Mouse (Mus musculus): ENCODE data around the gene Foxo3.

The Foxo3 gene

DNA sequence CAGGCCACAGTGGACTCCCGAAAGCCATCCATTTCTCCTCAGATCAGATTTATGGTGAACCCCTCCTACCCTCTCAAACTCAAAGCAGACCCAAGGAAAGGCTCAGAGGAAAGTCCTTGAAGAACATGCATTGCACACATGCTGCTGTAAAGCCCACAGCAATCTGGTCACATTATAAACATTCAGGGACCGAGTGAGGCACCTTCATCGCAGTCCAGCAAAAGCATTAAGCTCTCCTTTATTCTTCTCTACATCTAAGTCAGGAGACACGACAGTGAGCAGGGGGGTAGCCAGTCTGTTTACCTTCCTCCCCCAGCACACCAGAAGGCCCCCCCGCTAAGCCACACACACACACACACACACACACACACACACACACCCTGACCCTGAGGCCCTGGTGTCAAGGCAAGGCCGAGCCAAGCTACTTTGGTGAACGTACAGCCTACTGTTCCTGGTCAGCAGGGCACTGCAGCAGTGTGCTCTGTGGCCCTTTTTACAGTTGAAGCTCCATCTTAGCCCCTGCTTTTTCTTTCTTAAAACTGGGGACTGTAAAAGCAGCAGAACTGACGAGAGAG is 24.7 kb downstream of the Foxo3 start:
- DNase-seq (ENCODE audit: extremely low read depth, low read depth) = no peak

DNA sequence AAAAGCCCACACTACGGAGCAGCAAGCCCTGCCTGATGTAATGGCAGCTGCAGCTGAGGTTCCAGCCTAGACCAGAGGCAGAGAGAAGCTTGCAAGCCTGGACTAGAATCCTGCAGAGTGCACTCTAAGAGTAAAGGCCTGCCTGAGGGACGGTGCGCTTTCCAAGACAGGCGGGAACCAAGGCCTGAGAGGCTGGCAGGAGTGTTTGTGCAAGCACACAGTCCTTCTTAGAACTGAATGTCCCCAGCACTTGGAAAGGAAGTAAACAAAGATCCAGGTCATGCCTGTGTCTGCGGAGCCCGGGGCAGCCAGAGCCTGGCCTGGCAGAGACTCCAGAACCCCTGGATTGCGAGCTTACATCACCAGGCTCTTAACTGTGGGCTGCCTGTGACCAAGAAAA is 25.4 kb downstream of the Foxo3 start:
- no peak for DNase-seq (ENCODE audit: extremely low read depth, low read depth)

GRCm38 (mm10) chr10:42249965-42250364 is 26.6 kb downstream of the Foxo3 start:
- DNase-seq (ENCODE audit: extremely low read depth, low read depth) = no peak

DNA sequence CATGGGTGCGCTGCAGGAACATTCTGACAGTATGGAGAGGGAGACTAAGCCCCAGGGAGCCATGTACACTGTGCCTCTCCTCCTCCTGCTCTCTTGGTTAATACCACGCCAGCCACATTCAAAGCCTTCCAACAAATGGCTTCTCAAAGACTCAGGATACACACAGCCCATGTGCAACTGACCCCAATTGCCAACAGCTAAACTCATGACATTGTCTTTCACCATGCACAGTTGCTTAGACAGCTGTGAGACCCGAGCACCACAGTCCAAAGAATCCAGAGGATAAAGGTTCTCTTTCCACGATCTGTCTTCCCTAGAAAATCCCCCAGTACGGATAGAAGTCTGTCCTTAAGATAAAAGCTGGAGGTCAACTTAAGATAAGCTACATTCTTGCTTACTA is 27.9 kb downstream of the Foxo3 start:
- DNase-seq (ENCODE audit: extremely low read depth, low read depth) = no peak

DNA sequence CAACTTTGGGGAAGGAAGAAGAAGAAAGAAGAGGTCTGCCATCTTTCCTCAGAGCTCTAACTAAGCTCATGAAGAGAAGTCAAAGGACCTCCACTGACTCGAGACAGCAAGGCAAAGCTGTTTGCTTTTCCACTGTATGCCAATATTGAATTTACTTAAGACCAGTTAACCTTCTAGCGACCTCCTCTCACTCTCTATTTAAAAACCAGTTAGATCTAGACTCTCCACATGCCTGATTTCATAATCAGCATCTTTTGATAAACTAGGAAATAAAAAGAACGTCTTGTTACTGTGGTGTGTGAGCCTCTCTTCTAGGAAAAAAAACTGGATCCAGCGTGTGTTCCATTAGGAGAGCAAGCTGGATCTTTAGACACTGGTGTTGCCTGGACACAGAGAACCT is 28.4 kb downstream of the Foxo3 start:
- DNase-seq (ENCODE audit: extremely low read depth, low read depth) = no peak

DNA sequence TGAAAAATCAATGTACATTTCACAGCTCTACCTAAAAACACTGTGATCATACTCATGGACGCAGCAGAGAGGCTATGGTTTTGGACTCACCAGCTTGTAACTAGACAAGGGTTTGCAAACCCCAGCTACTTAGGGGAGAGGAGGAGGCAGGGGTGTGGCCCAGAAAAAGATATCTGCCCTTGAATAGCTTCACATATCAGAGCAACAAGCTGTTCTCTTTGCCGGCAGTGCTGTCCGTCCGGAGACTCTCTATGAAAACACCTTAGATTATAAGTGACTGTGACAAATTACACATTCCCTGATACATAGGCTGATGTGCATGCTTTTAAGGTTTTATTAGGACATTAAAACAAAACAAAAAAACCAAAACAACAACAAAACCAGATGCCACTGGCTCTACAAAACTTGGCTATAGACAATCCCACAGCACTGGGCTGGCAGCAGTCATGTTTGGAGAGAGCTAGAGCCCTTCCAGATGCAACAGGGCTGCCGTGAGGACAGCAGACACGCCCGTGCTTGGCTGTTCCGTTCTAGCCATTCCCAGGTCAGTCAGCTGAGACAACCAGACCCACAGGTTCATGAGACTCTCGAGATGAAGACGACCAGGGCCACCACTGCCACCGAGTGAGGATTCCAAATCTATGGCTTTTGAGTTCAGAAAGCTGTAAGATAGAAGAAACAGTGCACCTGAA is 29.3 kb downstream of the Foxo3 start:
- peak; percentile 60 for DNase-seq (ENCODE audit: extremely low read depth, low read depth)

GRCm38 (mm10) chr10:42246483-42246882 is 30.1 kb downstream of the Foxo3 start:
- DNase-seq (ENCODE audit: extremely low read depth, low read depth) = no peak

DNA sequence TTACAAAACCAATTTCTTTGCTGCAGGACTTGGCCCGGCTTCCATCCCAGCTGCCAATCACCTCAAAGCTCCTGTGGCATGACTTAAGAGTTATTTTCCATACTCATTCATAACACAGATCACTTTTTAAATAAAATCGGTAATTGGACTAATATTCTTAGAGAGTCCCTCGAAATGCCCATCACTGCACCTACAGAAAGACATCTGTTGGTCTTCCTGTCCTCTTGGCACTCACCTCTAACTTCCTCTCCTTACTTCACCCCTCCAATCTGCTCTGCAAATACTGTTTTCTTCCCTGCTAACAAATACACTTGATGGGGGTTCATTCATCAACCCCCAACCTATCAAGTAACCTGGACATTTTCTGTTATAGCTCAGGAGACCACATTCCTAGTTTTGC is 30.9 kb downstream of the Foxo3 start:
- DNase-seq (ENCODE audit: extremely low read depth, low read depth) = no peak

DNA sequence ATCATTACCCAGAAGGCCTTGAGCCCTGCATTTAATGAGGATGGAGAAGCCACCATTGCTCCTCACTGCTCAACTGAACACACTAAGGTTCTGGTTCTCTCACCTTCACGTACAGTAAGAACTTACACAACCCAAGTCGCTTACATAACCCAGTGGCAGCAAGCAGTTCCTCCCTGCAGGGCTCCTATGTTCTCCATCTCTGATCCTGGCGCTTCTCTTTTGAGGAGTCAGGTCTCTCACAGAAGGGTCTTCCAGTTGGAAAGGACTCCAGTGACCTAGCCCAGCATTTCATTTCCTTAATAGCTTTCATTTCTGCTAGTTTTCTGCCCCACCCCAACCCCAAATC is 31.3 kb downstream of the Foxo3 start:
- DNase-seq (ENCODE audit: extremely low read depth, low read depth) = no peak

- DNase-seq (ENCODE audit: extremely low read depth, low read depth) = peak; percentile 93
These were observed 31.9 kb downstream of the Foxo3 start for GRCm38 (mm10) chr10:42244420-42245255.

- no peak for DNase-seq (ENCODE audit: extremely low read depth, low read depth)
These were observed 32.6 kb downstream of the Foxo3 start for GRCm38 (mm10) chr10:42243925-42244324.

DNA sequence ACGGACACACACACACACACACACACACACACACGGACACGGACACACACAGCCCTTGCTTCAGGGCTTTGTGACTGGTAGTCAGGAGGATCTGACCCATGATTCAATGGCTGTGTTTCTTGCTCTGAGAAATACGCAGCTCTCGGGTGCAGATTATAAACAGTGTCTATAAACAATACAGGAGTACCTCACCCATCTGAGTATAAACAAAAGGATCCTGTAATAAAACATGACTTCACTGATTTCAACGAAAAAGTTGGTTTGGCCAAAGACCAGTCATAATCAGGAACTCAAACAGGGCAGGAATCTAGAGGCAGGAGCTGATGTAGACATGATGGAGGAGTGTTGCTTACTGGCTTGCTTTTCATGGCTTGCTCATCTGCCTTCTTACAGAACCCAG is 34.1 kb downstream of the Foxo3 start:
- no peak for DNase-seq (ENCODE audit: extremely low read depth, low read depth)

DNA sequence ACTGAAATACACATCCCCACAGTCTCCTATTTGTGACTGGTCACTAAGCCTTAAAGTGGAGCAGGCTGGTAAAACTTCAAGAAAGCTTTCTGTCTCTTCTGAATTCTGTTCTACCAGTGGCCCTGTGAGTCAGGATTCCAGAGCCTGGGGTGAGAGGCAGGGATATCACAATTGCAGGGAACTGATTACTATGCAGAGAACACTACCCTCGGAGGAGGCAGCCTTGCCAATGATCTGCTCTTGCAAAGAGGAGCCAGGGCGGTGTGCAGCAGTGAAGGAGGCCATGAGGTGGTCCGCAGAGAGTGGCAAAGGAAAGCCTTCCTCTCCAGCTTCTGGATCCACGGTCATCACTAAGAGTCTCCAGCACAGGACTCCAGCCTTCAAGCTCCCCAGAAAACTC is 34.8 kb downstream of the Foxo3 start:
- DNase-seq (ENCODE audit: extremely low read depth, low read depth) = no peak

DNA sequence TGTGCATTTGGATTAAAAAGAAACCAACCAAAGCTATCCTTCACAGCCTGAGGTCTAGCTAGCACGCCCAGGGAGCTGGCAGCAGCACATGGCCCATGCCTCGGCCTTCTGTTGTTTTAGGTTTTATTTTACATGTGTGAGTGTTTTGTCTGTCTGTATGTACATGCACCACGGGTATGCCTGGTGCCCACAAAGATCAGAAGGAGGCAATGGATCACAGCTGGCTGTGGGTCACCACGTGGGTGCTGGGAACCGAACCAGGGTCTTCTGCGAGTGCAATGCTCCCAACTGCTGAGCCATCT is 36.8 kb downstream of the Foxo3 start:
- no peak for DNase-seq (ENCODE audit: extremely low read depth, low read depth)

DNA sequence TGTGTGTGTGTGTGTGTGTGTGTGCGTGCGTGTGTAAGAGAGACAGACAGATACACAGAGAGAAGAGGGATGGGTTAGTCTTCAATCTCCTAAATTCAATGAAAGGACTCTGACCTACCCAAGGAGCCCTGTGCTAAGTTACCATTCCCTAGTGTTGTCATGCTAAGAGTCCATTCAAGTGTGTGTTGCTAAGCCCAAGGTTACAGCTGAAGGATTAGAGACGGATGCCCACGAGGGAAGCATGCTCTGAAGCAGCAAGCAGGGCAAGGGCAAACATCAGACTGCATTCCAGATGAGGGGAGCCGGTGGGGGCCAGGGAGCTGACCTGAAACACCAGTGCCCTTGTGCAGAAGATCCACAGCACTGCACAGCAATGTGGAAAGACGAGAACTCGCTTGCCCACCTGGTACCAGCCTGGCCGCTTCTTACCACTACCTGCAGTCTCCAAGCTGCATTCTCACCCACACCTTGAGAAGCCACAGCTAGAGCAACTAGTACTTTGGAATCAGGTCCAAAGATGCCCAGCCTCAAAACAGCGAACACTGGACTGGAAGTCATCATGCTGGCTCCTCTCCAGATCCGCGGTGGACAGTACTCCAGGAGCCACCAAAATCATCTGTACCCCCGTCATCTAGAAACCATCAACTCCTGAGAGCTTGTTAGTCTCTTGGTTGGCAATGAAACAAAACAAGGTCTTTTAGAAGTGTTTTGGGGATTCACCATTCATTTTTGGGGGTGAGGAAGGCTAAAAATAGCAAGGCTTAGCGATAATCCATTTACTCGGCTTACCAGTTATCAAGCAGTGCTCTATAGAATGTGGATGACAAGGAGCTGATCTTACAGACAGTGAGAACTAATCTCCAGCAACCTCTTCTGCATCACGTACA is 37.4 kb downstream of the Foxo3 start:
- DNase-seq (ENCODE audit: extremely low read depth, low read depth) = no peak

DNA sequence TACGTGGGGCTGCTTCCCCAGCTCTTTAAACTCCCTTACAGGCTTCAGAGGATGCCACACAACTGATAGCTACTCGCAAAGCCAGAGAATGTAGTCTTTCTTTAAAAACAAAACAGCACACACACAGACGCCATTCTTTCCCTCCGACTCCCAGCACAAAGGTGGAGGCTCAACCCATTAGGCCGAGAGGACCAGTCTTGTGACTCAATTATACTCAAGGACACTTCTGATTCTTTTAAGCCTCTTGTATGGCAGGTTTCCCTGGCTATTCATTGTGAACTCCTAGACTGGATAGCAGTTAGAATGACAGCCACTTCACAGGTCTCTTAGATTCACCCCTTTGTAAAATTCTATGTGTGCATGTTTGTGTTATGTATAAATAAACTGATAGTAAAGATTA is 38.3 kb downstream of the Foxo3 start:
- DNase-seq (ENCODE audit: extremely low read depth, low read depth) = no peak

GRCm38 (mm10) chr10:42237556-42237955 is 39.0 kb downstream of the Foxo3 start:
- no peak for DNase-seq (ENCODE audit: extremely low read depth, low read depth)

DNA sequence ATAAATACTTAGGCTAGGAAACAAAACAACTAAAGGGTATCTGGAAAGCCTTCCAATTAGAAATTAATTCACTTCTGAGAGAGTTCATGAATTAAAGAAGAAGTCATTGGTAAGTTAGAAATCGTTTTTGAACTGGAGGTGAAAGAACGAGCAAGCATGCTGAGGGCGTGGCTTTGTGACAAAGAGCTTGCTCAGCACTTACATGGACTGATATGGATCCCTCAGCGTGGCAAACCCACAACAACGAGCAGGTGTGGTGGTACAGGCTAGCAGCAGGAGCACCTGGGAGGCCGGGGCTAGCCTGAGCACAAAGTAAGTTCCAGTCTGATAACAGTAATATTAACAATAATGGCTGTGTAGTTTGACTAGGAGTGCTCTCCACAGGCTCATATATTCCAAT is 41.2 kb downstream of the Foxo3 start:
- DNase-seq (ENCODE audit: extremely low read depth, low read depth) = no peak

GRCm38 (mm10) chr10:42232977-42233376 is 43.6 kb downstream of the Foxo3 start:
- no peak for DNase-seq (ENCODE audit: extremely low read depth, low read depth)

DNA sequence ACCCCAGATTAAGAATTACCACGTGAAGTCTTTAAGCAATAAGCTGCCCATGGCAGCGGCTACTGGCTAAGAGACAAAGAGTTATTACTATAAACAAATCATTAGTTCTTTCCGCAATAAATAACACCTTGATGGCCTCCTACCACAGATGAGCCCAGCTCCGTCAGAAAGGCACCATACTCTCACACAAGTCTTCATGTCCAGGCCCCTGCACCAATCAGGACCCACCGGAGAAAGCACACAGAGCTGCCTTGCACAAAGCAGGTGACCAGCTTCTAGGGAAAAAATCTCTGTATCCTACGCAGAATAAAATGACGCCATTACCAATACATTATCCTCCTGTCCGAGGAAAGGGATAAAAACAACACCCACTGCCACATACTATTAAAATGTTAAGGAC is 44.7 kb downstream of the Foxo3 start:
- no peak for DNase-seq (ENCODE audit: extremely low read depth, low read depth)

- DNase-seq (ENCODE audit: extremely low read depth, low read depth) = no peak
These were observed 45.4 kb downstream of the Foxo3 start for GRCm38 (mm10) chr10:42231100-42231541.
